Mouse (Mus musculus) CD4-positive helper T cell, adult 2 months (primary cell): ENCODE data around the gene Pip5k1b.

Experiments
- DNase-seq: peaks from one replicate; pipeline ENCODE4 v3.0.0-alpha.2; 2012; ENCODE audit warnings: low read depth, missing footprints, low spot score

The Pip5k1b gene

DNA sequence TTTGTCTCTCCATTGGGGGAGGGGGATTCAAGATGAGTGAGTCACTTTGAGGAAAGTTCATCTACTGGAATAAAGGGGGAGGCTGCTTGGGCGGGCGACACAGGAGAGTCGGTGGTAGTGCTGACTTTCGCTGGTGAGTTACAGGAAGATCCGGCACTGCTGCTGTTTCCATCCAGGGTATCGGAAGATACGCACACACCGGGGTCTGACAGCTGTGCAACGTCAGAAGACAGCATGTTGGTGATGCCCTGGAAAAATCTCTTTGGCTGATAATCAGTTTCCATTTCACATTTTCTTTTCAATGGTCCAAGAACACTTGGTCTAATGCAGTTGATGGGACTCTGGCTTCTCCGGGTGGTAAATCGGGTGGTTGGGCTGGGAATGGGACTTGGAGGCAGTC, 79.2 kb downstream of the Pip5k1b start:
- DNase-seq: peak; percentile 83

- no peak for DNase-seq
Measured at GRCm38 (mm10) chr19:24475281-24475680, 80.4 kb downstream of the Pip5k1b start.

- DNase-seq: no peak
Measured at GRCm38 (mm10) chr19:24472512-24472911, 83.2 kb downstream of the Pip5k1b start.

- DNase-seq: no peak
Measured at GRCm38 (mm10) chr19:24471538-24471937, 84.1 kb downstream of the Pip5k1b start.

DNA sequence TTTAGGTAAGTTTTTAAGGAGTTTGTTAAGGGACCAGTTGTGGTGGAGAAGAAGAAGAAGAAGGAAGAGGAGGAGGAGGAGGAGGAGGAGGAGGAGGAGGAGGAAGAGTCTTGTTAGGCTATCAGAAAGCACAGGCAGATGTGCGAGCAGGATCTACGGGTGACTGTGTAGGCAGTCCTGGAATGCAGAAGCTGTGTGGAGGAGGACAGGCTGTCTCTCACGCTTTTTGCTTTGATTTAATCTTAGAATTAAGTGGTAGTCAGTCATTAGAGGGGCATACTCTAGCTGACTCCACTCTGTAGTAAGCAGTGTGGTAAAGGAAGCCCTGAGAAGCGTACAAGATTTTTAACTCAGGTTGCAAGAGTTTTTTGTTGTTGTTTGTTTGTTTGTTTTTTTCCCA, 86.5 kb downstream of the Pip5k1b start:
- no peak for DNase-seq

GRCm38 (mm10) chr19:24468616-24469015, 87.1 kb downstream of the Pip5k1b start:
- DNase-seq: no peak

- no peak for DNase-seq
Measured at GRCm38 (mm10) chr19:24463011-24463410, 92.7 kb downstream of the Pip5k1b start.

DNA sequence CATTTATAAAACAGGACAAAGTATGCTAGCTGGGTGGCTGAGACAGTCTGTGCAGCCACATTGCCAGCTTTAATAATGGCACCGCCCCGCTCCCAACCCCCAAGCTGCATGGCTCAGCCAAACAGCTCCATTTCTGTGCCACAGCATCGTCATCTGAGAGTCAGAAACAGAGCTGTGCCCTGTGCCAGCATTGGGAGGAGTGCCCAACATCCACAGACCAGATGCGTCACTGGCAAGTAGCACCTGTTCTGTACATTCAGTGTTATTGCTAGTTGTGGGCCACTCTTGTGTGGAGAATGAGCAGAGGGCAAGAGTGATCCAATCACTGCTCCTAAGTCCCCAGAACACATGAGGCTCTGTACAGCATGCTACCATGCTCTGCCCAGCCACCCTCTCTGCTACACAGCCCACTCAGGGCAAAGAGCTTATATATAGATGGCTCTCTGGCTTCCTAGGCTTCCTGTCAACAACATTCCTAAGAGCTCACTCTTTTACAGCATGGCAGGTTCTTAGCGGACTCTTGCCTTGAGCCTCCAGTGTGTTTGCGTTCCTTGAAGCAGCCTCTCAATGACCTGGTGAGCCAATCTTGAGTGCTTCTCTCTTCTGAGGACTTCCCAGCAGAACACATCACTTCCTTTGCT, 99.0 kb downstream of the Pip5k1b start:
- no peak for DNase-seq

- no peak for DNase-seq
Measured at GRCm38 (mm10) chr19:24455249-24455960, 100.3 kb downstream of the Pip5k1b start.

DNA sequence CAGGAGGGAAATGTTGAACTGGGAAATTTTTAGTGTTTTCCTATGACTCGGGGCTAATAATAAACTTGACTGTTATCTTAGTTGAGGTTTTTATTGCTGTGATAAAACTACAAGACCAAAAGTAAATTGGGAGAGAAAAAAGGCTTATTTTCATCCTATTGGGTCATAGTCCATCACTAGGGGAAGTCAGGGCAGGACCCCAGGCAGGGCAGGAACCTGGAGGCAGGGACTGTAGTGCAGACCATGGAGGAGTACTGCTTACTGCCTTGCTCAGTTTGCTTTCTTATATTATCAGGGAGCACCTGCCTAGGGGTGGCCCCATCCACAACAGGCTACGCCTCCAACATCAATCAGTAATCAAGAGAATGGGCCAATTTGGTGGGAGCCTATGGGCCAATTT, 101.2 kb downstream of the Pip5k1b start:
- DNase-seq: no peak

DNA sequence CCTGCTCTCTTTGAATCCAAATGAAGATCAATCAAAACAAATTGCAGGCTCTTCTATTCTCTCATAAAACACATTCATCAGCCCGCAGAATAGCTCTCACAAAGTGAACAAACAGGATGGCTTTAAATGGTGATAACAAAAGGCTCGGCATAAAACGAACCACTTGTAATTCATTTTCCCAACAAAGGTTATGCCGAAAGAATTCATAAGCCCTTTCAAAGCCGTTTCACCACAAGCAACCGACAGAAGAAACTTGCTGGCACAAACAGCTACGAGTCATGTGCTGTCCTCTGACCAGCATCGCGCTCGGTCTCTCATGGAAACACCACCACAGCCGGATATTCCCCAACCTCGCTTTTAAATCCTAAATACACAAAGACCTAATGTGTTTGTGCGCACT, 102.3 kb downstream of the Pip5k1b start:
- DNase-seq: no peak

DNA sequence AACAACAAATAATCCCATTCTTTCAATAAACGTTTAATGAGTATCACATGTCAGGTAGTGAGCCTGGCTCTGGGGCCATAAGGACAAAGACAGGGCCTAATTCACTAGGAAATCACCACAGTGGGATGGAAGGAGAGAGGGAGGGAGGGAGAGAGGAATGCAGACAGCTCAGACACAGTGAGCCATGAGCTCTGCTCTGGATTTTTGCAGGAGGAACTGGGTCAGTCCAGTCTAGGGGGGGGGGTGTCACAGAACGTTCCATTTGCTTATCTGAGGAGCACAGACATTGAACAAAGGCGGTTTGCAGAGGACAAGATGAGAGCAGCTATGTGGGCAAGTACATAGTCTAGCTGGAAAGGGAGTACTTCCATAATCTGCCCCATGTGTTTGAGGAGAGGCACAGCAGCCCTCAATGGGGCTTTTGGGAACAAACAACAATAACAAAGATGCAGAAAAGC, 103.2 kb downstream of the Pip5k1b start:
- DNase-seq: no peak

- no peak for DNase-seq
Measured at GRCm38 (mm10) chr19:24451626-24452025, 104.0 kb downstream of the Pip5k1b start.

DNA sequence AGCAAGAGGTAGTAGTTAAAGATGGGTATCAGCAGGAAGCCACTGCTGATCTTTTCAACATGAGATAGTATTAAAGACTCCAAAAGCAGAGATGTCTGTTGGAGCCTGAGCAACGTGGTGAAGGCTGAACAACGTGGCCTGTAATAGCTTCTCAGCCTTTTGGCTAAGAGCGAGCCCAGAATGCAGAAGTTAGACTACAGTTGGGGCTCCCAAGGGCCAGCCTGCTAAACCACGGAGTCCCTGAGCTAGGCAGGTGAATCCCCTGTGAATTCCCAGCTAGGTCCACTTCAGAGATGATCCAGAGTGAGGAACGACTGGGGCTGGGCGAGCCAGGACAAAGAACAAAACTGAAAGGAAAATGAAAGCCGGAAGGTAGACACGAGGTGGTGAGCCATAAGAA, 104.9 kb downstream of the Pip5k1b start:
- DNase-seq: no peak

- no peak for DNase-seq
Measured at GRCm38 (mm10) chr19:24444322-24444721, 111.3 kb downstream of the Pip5k1b start.

GRCm38 (mm10) chr19:24439715-24440114, 116.0 kb downstream of the Pip5k1b start:
- no peak for DNase-seq

DNA sequence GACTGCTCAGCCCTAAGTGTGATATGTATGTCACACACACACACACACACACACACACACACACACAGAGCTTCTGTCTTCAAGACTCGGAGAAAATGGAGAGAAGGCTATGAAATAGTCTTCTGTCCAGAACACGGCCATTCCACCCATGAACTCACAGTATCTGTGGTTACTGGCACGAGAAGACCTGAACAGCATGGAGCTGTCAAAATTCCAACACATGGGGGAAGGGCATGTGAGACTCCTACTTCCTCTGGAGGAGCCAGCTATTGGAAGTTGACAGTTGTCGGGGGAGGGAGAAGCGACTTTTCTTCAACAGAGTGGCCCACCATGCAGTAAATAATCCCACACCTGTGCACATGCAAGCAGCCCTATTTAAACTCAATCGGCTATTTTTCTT, 121.4 kb downstream of the Pip5k1b start:
- no peak for DNase-seq

DNA sequence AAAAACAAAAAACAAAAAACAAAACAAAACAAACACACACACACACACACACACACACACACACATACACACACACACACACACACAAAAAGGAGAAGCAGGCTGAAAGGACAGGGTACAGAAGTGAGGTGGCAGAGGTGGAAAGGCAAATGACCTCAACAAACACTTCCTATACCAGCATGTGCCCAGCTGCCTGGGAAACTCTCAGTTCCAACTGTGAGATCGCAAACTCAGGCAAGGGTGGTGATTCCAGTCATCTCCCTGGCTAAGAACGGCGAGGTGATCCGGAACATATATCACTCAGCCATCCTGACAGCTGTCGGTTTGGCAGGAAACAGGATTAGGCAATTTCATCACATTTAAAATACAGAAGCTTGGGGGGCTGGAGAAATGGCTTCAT, 123.2 kb downstream of the Pip5k1b start:
- no peak for DNase-seq

DNA sequence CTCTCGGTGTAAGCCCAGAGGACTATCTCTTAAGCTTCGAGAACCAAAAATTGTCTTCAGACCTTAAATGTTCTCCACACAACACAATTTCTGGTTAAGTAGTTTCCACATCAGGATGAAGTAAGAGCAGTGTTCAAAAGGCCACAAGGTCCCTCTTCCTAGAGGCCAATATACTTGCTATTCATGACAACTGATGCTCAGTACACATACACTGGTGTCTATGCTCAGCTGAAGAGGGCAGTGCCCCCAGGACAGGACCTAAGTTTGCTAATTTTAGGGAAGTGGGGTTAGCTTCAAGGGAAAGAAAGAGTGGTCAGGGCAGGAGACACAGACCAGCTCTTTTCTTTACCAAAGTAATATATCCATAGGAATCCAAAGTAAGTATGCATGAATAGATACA, 124.3 kb downstream of the Pip5k1b start:
- DNase-seq: no peak

DNA sequence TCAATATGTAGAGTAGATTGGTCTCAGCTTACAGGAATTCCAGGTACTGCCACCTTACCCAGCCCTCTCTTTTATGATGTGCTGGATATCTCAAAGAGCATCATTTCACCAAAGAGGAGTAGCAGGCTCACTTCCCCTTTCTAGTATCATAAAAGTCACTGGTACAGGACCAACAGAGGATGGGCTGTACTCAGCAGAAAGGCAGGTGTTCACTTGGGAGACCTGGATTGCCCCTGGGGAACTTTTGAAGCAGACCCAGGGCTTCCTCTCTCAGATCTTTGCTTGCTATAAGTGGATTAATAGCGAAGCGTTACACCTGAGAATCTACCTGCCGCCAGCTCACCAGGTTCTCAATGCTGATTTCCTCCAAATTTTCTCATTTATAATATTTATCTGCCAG, 127.7 kb downstream of the Pip5k1b start:
- DNase-seq: no peak

DNA sequence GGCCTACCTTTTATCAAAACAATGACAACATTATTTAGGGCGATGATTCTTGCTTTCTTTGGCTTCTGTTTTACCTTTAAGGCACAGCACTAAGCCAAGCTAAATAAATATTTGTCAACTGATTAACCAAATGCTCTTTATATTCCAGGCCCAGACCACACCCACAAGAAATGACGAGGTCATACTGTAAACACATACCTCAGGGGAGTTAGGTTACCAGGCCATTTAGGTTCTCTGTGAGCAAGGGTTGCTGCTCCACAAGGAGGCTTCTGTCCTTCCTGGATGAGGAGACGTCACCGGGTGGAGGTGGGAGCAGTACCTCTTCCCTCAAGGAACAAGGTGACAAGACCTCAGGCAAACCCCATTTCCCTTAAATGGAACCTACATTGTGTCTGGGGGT, 128.4 kb downstream of the Pip5k1b start:
- DNase-seq: no peak

- no peak for DNase-seq
Measured at GRCm38 (mm10) chr19:24426759-24427181, 128.9 kb downstream of the Pip5k1b start.

GRCm38 (mm10) chr19:24418030-24418429, 137.6 kb downstream of the Pip5k1b start:
- no peak for DNase-seq
